Comparison of ENCODE assay signal across 7 mouse cellular contexts in the genomic region with DNA sequence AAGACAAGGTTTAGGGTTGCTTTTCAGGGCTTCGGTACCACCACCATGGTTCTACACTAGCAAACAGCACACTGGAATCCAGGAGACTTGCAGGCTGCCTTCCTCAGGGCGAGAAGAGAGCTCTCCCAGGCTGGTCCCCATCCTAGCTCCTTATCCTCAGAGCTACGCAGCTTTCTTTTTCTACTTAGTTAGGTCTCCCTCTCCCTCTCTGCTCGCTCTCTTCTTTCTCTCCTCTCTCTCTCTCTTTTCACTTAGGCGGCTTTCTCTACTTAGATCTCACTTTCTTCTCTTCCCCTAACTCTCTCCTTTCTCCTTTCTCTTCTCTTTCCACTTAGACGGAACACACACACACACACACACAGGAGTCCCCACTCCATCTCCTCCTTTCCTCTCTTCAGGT. TPM values are rescaled to one million over a fixed set of nuclear protein-coding genes. Genes with fewer than 3 reads are reported as not detected.
DNase-seq lines count a peak whose midpoint lies in the region; ATAC-seq and TF ChIP-seq lines count a peak whose summit lies in the region.

No protein-coding gene starts in this region.

- WGBS in lung, embryonic 16.5 days: 23% methylated on average over 6 of the region's 6 CpGs
- 48% methylated on average over 6 of the region's 6 CpGs for WGBS in limb, embryonic 12.5 days
- 29% methylated on average over 6 of the region's 6 CpGs for WGBS in stomach, embryonic 14.5 days

- H3K9me3 ChIP-seq in lung, embryonic 16.5 days (ENCODE audit: control insufficient read depth, low read length): no peaks in the 10 kb centered on the region
- no peaks in the 10 kb centered on the region for H3K9me3 ChIP-seq in limb, embryonic 12.5 days
- no peaks in the 10 kb centered on the region for H3K9me3 ChIP-seq in stomach, embryonic 14.5 days (ENCODE audit: control insufficient read depth, low read depth, low read length)

- H3K4me1 ChIP-seq in lung, embryonic 16.5 days (replicated peaks; ENCODE audit: control insufficient read depth, insufficient read depth, low read length): peaks cover 42% of the 10 kb centered on the region
- peaks cover 17% of the 10 kb centered on the region for H3K4me1 ChIP-seq in embryonic fibroblast, embryonic 13.5 days (ENCODE audit: control insufficient read depth, insufficient read depth, low read length)
- peaks cover 52% of the 10 kb centered on the region for H3K4me1 ChIP-seq in limb, embryonic 12.5 days (replicated peaks)
- H3K4me1 ChIP-seq in stomach, embryonic 14.5 days (ENCODE audit: control insufficient read depth, insufficient read depth, low read length): peaks cover 32% of the 10 kb centered on the region

- DNase-seq in lung, postnatal 10 days: no peak
- no peak for DNase-seq in layer of hippocampus, adult 11-12 months (ENCODE audit: low spot score)

- H3K36me3 ChIP-seq in lung, embryonic 16.5 days (ENCODE audit: control insufficient read depth, insufficient read depth, low read length): no peaks in the 10 kb centered on the region
- H3K36me3 ChIP-seq in limb, embryonic 12.5 days: no peaks in the 10 kb centered on the region
- no peaks in the 10 kb centered on the region for H3K36me3 ChIP-seq in stomach, embryonic 14.5 days (ENCODE audit: control insufficient read depth, insufficient read depth, low read length)

- ATAC-seq in lung, embryonic 16.5 days (ENCODE audit: low read depth): no peak
- ATAC-seq in limb, embryonic 12.5 days (ENCODE audit: insufficient number of reproducible peaks, insufficient read depth, low FRiP score, low TSS enrichment, low read depth): no peak
- no peak for ATAC-seq in stomach, embryonic 14.5 days (ENCODE audit: insufficient number of reproducible peaks, insufficient read depth, low FRiP score, low read depth)
- no peak for ATAC-seq in cerebellum, adult (ENCODE audit: insufficient number of reproducible peaks, low FRiP score, low TSS enrichment)

- peak overlapping the region; percentile 65 for H3K4me2 ChIP-seq in lung, embryonic 16.5 days (ENCODE audit: low read depth, low read length)
- peak overlapping the region; percentile 62 for H3K4me2 ChIP-seq in limb, embryonic 12.5 days
- peak overlapping the region; percentile 56 for H3K4me2 ChIP-seq in stomach, embryonic 14.5 days (replicated peaks; ENCODE audit: low read depth, low read length)

- no peak for TF ChIP-seq CTCF in embryonic fibroblast, embryonic 13.5 days (IDR thresholded peaks at IDR 0.05; ENCODE audit: borderline replicate concordance, insufficient read depth, low read length)

- H3K27ac ChIP-seq in lung, embryonic 16.5 days (ENCODE audit: low read length): peak overlapping the region; percentile 77
- peak overlapping the region; percentile 86 for H3K27ac ChIP-seq in embryonic fibroblast, embryonic 13.5 days (ENCODE audit: insufficient read depth, low read length)
- peak overlapping the region; percentile 67 for H3K27ac ChIP-seq in limb, embryonic 12.5 days
- H3K27ac ChIP-seq in stomach, embryonic 14.5 days (ENCODE audit: low read length): peak overlapping the region; percentile 78

- no peaks in the 10 kb centered on the region for H3K27me3 ChIP-seq in lung, embryonic 16.5 days (ENCODE audit: control insufficient read depth, insufficient read depth, low read depth, low read length)
- H3K27me3 ChIP-seq in limb, embryonic 12.5 days: peaks cover 26% of the 10 kb centered on the region
- H3K27me3 ChIP-seq in stomach, embryonic 14.5 days (ENCODE audit: control insufficient read depth, insufficient read depth, low read length): no peaks in the 10 kb centered on the region

- peak overlapping the region; percentile 62 for H3K4me3 ChIP-seq in lung, embryonic 16.5 days (ENCODE audit: low read length)
- peak overlapping the region; percentile 99 for H3K4me3 ChIP-seq in embryonic fibroblast, embryonic 13.5 days (ENCODE audit: insufficient read depth, low read length)
- H3K4me3 ChIP-seq in limb, embryonic 12.5 days (replicated peaks): peak overlapping the region; percentile 52
- H3K4me3 ChIP-seq in stomach, embryonic 14.5 days (ENCODE audit: low read depth, low read length): peak overlapping the region; percentile 49

- TF ChIP-seq POLR2A in embryonic fibroblast, embryonic 13.5 days (IDR thresholded peaks at IDR 0.05; ENCODE audit: low read depth, low read length): no peak

- H3K9ac ChIP-seq in lung, embryonic 16.5 days (ENCODE audit: low read length): peak overlapping the region; percentile 72
- peak overlapping the region; percentile 65 for H3K9ac ChIP-seq in limb, embryonic 12.5 days (replicated peaks)
- H3K9ac ChIP-seq in stomach, embryonic 14.5 days (replicated peaks; ENCODE audit: low read depth, low read length): no peak overlapping the region; the same call in 1 of the 2 replicates

RNA-seq across cellular contexts. Expression of gene Lrrc71, which starts 20.0 kb away (rescaled TPM):
- polyA plus RNA-seq in lung, embryonic 16.5 days (2015; fragmentation: Nextera tagmentation; extraction: Ambion mirVana): 3.9 and 5.9 TPM in 2 replicates
- polyA plus RNA-seq in embryonic fibroblast, embryonic 13.5 days (2011; ENCODE audit: insufficient read length, low read depth, missing spikeins): 1.1 and 1.2 TPM in 2 replicates
- polyA plus RNA-seq in limb, embryonic 12.5 days (2016; fragmentation: Nextera tagmentation; extraction: Ambion mirVana): 0.33 and 0.39 TPM in 2 replicates
- polyA plus RNA-seq in stomach, embryonic 14.5 days (2014; fragmentation: Nextera tagmentation; extraction: Ambion mirVana): 0.69 and 1.2 TPM in 2 replicates

RNA-seq across cellular contexts. Expression of gene Ntrk1, which starts 26.5 kb away (rescaled TPM):
- polyA plus RNA-seq in lung, embryonic 16.5 days (2015; fragmentation: Nextera tagmentation; extraction: Ambion mirVana): 1.5 and 1.6 TPM in 2 replicates
- not detected in 2 replicates for polyA plus RNA-seq in embryonic fibroblast, embryonic 13.5 days (2011; ENCODE audit: insufficient read length, low read depth, missing spikeins)
- 1.5 and 5.1 TPM in 2 replicates for polyA plus RNA-seq in limb, embryonic 12.5 days (2016; fragmentation: Nextera tagmentation; extraction: Ambion mirVana)
- polyA plus RNA-seq in stomach, embryonic 14.5 days (2014; fragmentation: Nextera tagmentation; extraction: Ambion mirVana): 0.88 and 0.97 TPM in 2 replicates

RNA-seq across cellular contexts. Expression of gene Insrr, which starts 28.3 kb away (rescaled TPM):
- 0.04 and 0.23 TPM in 2 replicates for polyA plus RNA-seq in lung, embryonic 16.5 days (2015; fragmentation: Nextera tagmentation; extraction: Ambion mirVana)
- not detected in 2 replicates for polyA plus RNA-seq in embryonic fibroblast, embryonic 13.5 days (2011; ENCODE audit: insufficient read length, low read depth, missing spikeins)
- 0.40 and 0.44 TPM in 2 replicates for polyA plus RNA-seq in limb, embryonic 12.5 days (2016; fragmentation: Nextera tagmentation; extraction: Ambion mirVana)
- 0.20 and 0.55 TPM in 2 replicates for polyA plus RNA-seq in stomach, embryonic 14.5 days (2014; fragmentation: Nextera tagmentation; extraction: Ambion mirVana)

RNA-seq across cellular contexts. Expression of gene Pear1, which starts 55.7 kb away (rescaled TPM):
- polyA plus RNA-seq in lung, embryonic 16.5 days (2015; fragmentation: Nextera tagmentation; extraction: Ambion mirVana): 32.4 and 34.5 TPM in 2 replicates
- 65.8 and 74.0 TPM in 2 replicates for polyA plus RNA-seq in embryonic fibroblast, embryonic 13.5 days (2011; ENCODE audit: insufficient read length, low read depth, missing spikeins)
- 12.0 and 14.2 TPM in 2 replicates for polyA plus RNA-seq in limb, embryonic 12.5 days (2016; fragmentation: Nextera tagmentation; extraction: Ambion mirVana)
- polyA plus RNA-seq in stomach, embryonic 14.5 days (2014; fragmentation: Nextera tagmentation; extraction: Ambion mirVana): 25.4 and 28.3 TPM in 2 replicates

Comparison
In these comparisons a context has a peak if more than half of its experiments do, and no peak if none do; other contexts are left out.
1. H3K4me3 ChIP-seq: peak in every context shown above with its lines; median percentile 99 in embryonic fibroblast, embryonic 13.5 days; 62 in lung, embryonic 16.5 days; 52 in limb, embryonic 12.5 days; 49 in stomach, embryonic 14.5 days.